Mouse (Mus musculus): ENCODE measurements around the gene Tmem233.

Tmem233 gene

GRCm38 (mm10) chr5:116009884-116010627 is 73.0 kb downstream of the Tmem233 start:
- in situ Hi-C loops (cut with MboI; ENCODE audit: unreplicated experiment in 2 of 2), result no loop called here

DNA sequence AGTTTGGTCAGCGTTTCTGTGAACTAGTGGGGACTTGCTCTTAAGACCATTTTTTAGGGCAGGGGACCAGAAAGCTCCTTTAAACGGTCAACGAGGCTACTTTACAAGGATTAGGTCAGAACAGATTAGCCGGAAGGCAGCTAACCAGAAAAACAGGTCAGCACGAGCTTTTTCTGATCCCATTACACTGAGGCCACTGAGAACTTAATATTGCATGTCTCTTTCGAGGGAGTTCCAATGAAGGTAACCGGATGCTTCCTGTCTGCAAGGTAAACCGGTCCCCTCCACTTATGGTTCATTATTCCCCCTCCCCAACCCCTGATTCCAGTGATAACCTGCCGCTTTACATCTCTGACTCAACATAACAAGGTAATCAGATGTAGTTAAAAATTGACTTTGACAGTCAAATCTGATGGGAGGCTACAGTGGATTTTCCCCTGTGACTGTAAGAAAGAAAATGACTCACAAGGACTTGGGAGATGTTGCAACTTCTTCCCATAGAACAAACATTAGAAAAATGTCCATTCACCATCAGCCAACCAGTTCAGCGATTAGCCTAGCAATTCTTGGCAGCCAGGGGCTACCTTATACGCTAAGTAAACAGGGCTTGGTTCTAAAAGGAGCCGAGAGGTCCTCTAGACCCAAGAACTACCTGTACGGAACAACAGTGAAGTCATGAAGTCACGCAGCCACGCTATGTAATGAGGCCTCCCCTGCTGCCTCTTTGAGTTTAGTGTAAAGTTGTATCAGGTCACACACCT is 73.8 kb downstream of the Tmem233 start:
- in situ Hi-C loops (cut with MboI; ENCODE audit: unreplicated experiment in 2 of 2), result no loop called here

- in situ Hi-C loops (cut with MboI; ENCODE audit: unreplicated experiment in 2 of 2), result no loop called here
Measured at GRCm38 (mm10) chr5:116007723-116008122, 75.3 kb downstream of the Tmem233 start.

DNA sequence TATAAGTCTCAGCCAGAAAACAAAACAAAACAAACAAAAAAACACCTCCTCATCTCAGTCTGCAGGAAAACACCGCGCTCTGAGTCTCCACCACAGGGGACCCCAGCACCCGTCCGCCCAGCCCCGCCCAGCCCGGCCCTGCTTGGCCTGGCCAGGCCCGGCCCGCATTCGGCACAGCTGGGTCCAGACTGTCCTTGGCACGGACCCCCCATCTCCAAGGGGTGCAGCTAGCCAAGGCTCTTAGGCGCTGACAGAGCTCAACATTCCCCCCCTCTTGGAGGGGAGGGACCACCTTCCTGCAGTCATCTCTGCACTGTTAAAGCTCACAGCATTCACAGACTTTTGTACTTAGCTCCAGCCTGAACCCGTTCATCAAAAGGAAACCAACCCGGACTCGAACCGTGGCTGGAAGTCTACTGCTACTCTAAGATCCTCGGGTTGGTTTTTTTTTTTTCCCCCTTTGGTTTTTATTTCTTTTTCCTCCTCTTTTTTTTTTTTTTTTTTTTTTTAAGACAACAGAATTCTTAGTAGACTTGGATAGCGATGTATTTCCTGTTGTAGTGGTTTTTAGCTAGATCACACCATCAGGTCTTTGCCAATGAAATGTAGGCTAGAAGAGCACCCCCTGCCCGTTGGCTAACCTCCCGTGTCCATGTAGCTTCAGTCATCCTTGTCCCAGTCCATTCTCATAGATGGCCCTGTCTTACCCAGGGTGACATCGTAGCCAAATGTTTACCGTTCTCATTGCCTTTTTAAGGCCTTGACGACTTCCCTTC is 76.5 kb downstream of the Tmem233 start:
- in situ Hi-C loops (cut with MboI; ENCODE audit: unreplicated experiment in 2 of 2), result no loop called here

DNA sequence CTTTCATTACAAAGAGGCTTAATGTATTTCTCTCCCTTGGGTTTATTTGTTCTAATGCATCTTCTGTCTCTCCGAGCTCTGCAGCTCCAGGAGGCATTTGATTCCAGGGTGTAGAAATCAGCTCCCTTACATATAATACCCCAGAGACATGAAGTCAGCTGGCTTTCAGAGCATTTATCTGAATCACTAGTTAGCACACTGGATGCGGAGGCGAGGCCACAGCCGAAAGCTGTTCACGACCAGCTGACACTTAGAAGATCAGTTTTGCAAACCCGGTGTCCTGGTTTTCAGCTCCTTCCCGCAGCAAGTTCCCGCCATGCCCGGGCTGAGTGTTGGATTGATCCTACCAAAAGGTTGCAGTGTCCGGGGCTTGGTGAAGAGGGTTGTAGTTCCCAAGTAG is 78.8 kb downstream of the Tmem233 start:
- in situ Hi-C loops (cut with MboI; ENCODE audit: unreplicated experiment in 2 of 2), result no loop called here

- in situ Hi-C loops (cut with MboI; ENCODE audit: unreplicated experiment in 2 of 2), result no loop called here
Measured at GRCm38 (mm10) chr5:116003825-116004224, 79.2 kb downstream of the Tmem233 start.

GRCm38 (mm10) chr5:116003154-116003553 is 79.9 kb downstream of the Tmem233 start:
- in situ Hi-C loops (cut with MboI; ENCODE audit: unreplicated experiment in 2 of 2), result no loop called here

- in situ Hi-C loops (cut with MboI; ENCODE audit: unreplicated experiment in 2 of 2), result no loop called here
Measured at GRCm38 (mm10) chr5:115997376-115997775, 85.7 kb downstream of the Tmem233 start.

DNA sequence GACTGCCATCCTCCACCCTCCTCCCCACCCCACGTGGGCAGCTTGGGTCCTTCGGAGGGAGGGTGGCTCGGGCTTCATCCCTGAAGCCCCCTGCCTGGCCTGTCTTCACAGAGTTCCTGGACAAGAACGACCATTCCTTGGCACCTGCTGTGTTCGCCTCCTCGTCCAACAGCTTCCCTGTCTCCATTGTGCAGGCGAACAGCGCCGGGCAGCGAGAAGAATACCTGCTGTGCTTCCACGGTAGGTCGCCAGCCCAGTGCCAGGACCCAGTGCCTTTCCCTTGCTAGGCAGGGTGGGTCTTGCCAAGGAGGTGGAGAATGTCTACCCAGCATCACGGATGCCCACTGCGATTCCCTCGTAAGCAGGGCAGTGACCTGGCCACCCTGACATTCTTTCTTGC is 88.9 kb downstream of the Tmem233 start:
- in situ Hi-C loops (cut with MboI; ENCODE audit: unreplicated experiment in 2 of 2), result no loop called here

- in situ Hi-C loops (cut with MboI; ENCODE audit: unreplicated experiment in 2 of 2), result no loop called here
Measured at GRCm38 (mm10) chr5:115991717-115992116, 91.3 kb downstream of the Tmem233 start.

All from v-Abl transformed pro-B cells (cell line).